Mouse (Mus musculus) lung, adult 18-20 months (tissue): ENCODE data around the gene Olfr1440.

Source experiments
- DNase-seq, 2 experiments: peaks; one replicate each; pipeline ENCODE4 v3.0.0; 2022; ENCODE audit warnings: mixed read lengths in 2 of 2

The Olfr1440 gene

GRCm38 (mm10) chr19:12386979-12387378, at the start of gene Olfr1440:
Gene Olfr1440, plus strand, starts transcription at chr19:12387279.
- DNase-seq = no peak

DNA sequence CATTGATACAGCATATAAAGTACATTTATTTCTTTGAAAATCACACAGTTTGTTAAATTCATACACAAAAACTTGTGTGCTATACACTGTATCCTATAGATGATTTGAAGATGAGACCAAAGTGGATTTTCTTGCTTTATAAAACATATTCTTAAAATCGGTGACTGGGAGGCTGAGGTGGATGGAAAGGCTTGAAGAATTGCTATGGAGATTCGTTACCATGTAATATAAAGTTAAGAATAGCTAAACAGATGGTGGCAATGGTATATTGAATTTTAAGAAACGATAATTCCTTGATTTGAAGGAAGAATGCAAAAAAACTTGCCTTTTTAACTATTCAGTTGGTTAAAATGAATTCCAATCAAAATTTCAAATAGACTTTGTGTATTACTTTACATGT, 14.1 kb upstream of the Olfr1440 start:
- no peak for DNase-seq

DNA sequence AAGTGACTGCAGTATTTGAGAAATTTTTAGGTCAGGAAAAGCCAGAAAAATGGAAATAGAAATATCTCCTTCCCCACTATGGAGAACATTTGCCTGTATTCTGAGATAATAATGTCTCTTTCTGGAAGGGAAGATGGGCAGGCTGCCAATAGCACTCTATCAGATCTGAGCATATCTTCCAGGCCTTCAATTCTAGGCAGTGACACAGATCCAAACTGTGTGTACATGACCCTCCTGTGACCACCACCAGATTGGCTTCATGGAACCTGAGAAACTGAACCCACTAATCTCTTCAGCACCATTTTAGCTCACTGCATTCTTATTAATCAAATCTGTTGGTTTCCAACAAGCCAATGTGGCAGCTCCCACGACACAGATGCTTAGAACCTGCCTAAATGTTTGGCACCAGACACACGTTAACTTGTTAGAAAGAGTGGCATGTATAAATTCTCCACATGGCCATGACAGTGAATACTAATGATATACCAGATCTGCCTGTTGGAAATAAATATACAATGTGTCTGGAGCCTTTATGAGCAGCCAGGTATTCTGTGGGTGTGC, 12.5 kb upstream of the Olfr1440 start:
- no peak for DNase-seq

DNA sequence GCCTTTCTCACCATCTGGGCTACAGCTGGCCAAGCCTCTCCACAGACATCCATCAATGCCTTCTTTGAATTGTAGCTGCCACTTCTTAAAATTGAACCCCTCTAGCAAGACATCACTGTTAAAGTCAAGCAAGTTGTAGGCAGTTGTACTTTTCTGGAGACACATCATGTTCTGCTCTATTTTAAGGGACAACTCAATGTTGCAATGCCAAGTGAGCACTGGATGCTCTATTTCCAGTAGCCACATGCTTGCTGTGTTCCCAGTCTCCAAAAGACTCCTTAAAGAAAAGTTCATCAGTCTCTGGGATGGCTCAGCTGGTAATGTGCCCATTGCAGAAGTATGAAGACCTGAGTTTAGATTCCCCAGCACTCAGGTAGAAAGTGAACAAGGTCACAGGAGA, 26.7 kb downstream of the Olfr1440 start:
- DNase-seq = no peak

- DNase-seq = no peak
These were observed 30.3 kb downstream of the Olfr1440 start, which contains the start of gene Olfr1441 for GRCm38 (mm10) chr19:12417361-12417760. Gene Olfr1441, plus strand, starts transcription at chr19:12417433.

DNA sequence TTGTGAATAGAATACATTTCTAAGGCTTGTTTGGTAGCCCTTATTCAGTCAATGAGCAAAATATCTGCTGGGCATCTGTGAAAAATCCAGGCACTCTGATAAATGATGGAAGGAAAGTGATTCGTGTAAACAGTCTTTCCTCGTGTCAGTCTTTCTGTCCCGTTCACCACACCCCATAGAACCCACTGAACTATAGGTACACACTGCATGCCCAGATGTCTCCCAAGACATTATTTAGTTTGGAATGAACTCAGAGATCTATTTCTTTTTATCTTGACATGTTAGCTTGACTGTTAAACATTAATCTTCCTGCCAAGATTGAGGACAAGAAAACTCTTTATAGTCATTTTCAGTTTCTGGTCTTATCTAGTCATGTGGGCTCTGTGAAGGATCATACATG, 31.2 kb downstream of the Olfr1440 start:
- no peak for DNase-seq

GRCm38 (mm10) chr19:12420555-12420954, 33.5 kb downstream of the Olfr1440 start:
- DNase-seq = no peak

GRCm38 (mm10) chr19:12421680-12422079, 34.6 kb downstream of the Olfr1440 start:
- no peak for DNase-seq

GRCm38 (mm10) chr19:12427101-12427500, 40.0 kb downstream of the Olfr1440 start:
- no peak for DNase-seq

- no peak for DNase-seq
These were observed 40.5 kb downstream of the Olfr1440 start, which contains the start of gene Pfpl for GRCm38 (mm10) chr19:12427605-12428004. Gene Pfpl, plus strand, starts transcription at chr19:12427905.

- DNase-seq = peak; percentile 36 to 60
These were observed 46.0 kb downstream of the Olfr1440 start for GRCm38 (mm10) chr19:12433033-12433432.

DNA sequence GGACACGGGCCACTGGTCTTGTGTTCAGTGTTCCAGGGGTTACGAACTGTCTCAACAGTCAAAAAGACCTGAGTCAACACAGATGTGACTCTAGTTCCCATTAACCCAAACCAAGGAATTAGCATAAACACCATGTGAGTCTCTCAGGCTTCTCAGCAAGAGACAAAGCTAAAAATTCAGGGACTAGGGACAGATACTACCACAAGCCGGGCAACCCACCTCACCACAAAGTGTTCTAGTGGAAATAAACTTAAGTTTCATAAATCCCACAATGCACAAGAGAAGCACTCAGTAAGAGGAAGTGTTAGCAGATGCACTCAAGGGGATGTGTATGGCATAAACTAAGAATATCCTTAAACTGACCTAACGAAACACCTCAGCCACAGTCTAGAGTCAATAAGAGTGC, 47.9 kb downstream of the Olfr1440 start:
- DNase-seq = peak; percentile 9 to 25

DNA sequence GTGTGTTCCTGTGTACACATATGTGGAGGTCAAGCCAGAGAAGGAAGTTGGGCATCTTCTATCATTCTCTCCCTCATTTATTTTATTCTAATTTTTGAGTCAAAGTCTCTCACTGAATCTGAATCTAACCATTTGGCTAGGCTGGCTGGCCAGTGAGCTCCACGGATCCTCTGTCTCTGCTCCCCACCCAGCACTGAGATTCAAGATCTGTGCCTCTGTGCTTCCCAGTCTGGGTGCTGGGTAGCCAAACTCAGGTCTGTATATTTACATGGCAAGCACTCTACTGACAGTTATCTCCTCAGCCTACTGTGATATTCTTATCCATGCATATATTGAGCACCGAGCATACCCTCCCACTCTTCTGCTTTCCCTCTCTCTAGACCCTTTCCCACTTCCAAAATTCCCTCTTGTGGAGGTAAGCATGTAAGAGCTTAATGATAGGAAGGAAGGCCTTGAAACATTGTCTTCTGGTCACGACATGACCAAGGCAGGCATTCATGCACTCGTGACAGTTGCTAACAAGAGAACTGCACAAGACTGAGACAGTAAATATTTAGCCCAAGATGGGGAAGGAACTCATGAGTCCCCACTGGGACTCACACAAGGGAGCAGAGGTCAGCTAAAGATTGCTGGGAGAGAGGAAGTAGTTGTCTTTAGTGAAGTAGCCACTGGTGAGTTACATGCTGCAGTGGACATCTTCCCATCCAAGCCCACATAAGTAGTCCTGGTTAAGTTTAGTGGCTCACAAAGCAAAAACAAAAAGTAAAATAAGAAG, 48.9 kb downstream of the Olfr1440 start:
- DNase-seq = peak in 1 of 2 experiments; percentile 13

GRCm38 (mm10) chr19:12439581-12439980, 52.5 kb downstream of the Olfr1440 start:
- no peak for DNase-seq

GRCm38 (mm10) chr19:12440103-12440725, 53.1 kb downstream of the Olfr1440 start:
- DNase-seq = no peak

DNA sequence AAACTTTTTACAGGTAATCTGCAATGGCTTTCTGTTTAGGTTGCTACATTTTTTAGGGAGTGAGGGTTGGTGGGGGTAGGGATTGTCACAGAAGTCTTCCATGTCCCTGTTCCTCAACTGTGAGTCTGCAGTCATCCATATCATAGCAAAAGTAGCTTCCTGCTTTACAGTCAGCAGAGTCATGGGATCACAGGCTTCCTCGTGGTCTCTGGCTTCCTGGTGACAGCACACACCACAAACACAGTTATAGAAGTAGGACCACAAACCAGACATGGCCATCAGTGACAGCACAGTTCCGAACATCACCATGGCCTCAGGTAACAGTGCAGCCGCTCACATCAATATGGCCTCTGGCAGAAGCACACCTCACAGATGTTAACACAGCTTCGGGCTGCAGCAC, 55.5 kb downstream of the Olfr1440 start:
- no peak for DNase-seq

GRCm38 (mm10) chr19:12445014-12445413, 57.9 kb downstream of the Olfr1440 start:
- peak in 1 of 2 experiments; percentile 55 for DNase-seq
